Mouse (Mus musculus) T-helper 1 cell (primary cell): Measurements from ENCODE around the gene Col28a1.

ENCODE experiments used
- in situ Hi-C: fragments of 300-600 bp; cut with MboI, MseI; formaldehyde crosslinking; loops from one replicate; pipeline ENCODE4 v1.15.1; 2025; ENCODE audit warnings: high pct_unique_total_duplicates

The Col28a1 gene

GRCm38 (mm10) chr6:8192517-8192916, at the start of gene Col28a1:
Col28a1 (minus strand) TSS chr6:8192617.
- in situ Hi-C loops = no loop called here

- in situ Hi-C loops = no loop called here
These were observed 36.2 kb upstream of the Col28a1 start for GRCm38 (mm10) chr6:8228596-8228995.

DNA sequence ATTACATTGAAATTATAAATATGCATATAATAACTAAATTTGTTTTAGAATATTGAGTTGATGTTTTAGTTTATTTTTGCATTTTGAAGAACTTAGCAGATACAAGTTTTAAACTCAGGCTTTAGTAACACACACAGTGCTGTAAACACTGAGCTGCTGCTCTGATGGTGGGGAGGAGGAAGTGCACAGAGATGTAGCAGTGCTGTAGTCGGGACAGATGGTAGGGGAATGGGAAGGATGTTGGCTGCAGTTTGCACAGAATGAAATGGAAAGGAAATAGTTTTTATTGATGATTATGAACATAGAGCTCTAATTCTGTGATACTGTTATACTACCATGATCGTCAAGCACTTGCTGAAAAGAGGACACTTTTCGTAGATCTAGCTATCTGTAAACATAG, 34.6 kb upstream of the Col28a1 start:
- in situ Hi-C loops = no loop called here

DNA sequence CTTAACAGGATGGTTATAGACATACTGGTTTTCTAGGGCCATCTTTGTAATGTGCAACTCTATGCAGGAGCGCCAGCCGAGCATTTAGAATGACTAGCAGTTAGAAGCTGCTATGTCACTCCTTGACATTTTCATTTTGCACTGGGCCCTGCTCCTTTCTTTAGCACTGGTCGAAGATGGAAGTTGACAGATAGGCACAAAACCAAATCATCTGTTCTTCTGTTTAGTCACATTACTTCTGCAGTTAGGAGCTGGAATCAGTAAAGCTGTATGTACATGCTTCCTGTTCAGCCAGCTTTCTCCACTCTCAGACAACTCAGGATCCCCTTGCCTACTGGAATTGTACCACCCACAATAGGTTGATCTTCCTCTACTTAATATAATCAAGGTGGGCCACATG, 18.2 kb upstream of the Col28a1 start:
- in situ Hi-C loops = no loop called here

DNA sequence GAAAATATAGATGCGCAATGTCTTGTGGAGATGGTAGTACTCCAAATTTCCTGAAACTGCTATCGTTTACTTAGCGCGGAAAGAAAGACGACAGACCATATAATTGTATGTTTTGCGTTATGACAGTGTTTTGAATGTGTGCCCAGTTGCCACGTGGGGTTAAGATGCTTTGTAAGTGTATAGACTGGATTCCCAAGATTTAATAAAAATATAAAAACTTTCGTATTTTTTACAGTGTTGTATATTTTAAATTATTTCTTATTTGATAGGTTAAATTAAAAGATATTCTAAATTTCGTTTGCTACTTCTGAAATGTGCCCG, 17.4 kb upstream of the Col28a1 start:
- in situ Hi-C loops = no loop called here

GRCm38 (mm10) chr6:8209047-8209865, 16.8 kb upstream of the Col28a1 start, which contains the start of gene Mios:
Mios (plus strand) TSS chr6:8209222.
- in situ Hi-C loops = no loop called here

DNA sequence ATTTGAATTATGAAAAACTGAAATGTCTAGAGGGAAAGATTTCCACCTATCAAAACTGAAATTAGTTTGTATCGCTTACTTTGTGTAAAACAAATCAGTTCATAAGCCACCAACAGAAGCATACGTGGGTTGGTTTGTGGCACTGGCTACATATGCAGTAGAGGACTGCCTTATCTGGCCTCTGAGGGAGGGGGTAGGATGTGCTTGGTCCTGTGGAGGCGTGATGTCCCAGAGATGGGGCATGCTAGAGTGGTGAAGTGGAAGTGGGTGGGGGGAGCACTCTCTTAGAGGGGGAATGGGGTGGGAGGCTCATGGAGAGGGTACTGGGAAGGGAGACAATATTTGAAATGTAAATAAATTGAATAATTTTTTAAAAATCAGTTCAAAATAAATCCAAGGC, 2.5 kb downstream of the Col28a1 start:
- in situ Hi-C loops = no loop called here

DNA sequence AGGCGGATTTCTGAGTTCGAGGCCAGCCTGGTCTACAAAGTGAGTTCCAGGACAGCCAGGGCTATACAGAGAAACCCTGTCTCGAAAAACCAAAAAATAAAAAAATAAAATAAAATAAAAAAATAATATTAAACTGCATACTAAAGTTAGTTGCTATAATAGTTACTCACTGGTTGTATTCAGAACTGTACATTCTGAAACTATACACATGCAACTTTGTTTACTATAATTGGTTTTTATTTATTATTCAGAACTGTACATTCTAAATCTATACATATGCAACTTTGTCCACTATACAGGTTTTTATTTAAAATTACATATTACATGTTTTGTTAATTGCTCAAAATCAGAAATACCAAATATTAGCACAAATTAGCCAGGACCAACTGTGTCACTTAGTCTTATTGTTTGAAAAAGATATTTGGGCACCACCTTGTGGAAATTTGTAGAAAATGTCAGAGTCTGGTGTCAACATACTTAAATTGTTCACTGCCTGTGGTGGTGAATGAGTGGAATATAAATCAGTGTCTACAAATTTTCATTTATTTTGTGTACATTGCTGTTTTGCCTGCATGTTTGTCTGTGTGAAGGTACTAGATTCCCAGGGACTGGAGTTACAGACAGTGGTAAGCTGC, 3.7 kb downstream of the Col28a1 start:
- in situ Hi-C loops = no loop called here

DNA sequence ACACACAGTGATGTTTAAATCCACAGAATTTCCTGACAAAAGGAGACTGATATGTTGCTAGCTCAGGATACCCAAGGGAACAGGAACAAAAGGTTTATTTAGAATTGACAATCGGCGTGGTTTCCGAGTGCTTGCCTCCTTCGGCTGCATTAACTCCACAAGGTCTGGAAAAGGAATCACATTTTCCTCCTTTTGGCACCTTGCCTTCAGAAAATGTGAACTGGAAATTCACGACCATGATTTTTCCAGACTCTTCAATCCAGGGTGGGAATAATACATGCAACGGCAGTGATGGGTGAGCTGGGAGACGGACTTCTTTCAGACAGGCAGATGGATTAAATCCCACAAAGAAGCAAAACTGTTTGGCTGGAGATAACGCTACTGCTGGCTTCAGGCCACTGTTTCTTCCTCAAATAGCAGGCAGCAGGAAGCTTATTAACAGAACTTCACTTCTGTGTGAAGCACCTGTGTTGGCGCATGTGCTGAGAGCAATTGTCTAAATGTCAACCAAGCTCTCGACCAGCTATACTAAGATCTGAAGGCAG, 13.9 kb downstream of the Col28a1 start:
- in situ Hi-C loops = no loop called here

DNA sequence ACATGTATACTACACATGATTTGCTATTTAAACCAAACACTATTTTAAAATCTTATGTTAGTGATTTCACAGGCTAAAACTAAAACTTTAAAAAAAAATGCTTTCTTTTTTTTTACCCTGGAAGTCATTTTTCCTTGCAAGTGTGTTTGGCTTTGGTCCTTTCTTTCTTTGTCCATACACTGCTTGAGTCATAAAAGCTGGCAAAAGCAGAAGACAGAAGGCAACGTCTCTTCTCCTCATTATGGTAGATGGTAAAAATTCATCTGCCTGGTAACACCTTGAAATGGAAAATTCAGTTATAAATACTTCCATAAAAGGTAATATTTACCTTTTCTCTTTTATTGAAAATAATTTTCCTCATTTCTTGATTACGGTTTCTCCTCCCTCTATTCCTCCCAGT, 16.3 kb downstream of the Col28a1 start:
- in situ Hi-C loops = no loop called here

DNA sequence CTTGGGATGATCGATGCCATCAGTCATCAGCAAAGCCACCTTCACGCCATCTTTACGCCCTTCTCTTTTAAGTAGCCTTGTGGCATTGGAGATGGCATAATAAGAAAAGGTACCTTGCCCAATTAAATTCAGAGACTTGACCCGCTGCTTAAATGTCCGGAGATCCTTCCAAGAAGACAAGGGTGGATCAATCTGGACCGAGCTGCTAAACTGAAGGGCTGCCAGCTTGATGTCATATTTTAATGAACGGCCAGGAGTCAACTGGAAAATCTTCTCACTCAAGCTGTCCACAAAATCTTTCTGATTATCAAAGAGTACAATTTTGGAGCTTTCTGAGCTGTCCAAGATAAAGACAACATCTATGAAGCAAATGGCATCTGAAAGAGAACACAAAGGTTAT, 17.1 kb downstream of the Col28a1 start:
- in situ Hi-C loops = no loop called here

DNA sequence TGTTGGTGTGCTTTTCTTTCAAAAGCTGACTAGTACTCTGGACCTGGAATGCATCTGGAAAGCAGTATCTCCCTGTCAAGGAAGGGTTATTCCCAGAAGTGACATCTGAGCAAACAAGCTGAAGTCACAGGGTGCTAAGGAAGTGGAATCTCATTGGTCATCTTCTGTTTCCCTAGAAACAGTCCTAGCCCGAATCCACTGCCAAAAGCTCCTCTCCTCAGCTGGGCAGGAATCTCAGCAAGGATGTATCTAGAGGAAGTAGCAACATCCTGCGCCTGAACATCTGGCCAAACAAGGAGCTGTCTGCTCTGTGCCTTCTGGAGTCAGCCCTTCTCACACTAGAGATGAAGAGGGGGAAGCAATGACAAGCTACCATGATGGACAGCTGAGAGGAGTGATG, 18.4 kb downstream of the Col28a1 start:
- in situ Hi-C loops = no loop called here

GRCm38 (mm10) chr6:8172101-8172500, 20.3 kb downstream of the Col28a1 start:
- in situ Hi-C loops = no loop called here

- in situ Hi-C loops = no loop called here
These were observed 27.7 kb downstream of the Col28a1 start for GRCm38 (mm10) chr6:8164741-8165140.

- in situ Hi-C loops = no loop called here
These were observed 32.4 kb downstream of the Col28a1 start for GRCm38 (mm10) chr6:8160001-8160400.

GRCm38 (mm10) chr6:8157121-8157520, 35.3 kb downstream of the Col28a1 start:
- in situ Hi-C loops = no loop called here

- in situ Hi-C loops = no loop called here
These were observed 39.7 kb downstream of the Col28a1 start for GRCm38 (mm10) chr6:8152551-8153361.

- in situ Hi-C loops = no loop called here
These were observed 43.5 kb downstream of the Col28a1 start for GRCm38 (mm10) chr6:8148916-8149315.

GRCm38 (mm10) chr6:8141881-8142280, 50.5 kb downstream of the Col28a1 start:
- in situ Hi-C loops = no loop called here

GRCm38 (mm10) chr6:8130149-8130548, 62.3 kb downstream of the Col28a1 start:
- in situ Hi-C loops = no loop called here

DNA sequence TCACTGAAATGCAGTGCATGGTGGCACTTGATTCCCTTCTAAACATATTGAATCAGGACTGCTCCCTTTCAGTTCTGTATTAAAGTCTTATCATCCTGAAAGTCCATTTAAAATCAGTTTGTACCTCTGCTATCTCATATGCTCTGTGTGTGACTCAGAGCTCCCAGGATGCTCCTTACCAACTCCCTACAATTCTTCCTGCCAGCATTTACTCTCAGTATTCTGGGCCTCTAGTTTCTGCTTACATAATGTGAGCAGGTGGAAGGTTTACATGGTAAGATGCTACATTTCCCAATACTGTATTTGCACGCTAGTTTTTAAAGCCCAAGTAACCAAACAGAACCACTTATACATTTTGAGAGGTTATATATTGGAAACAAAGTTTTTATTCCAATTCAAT, 64.3 kb downstream of the Col28a1 start:
- in situ Hi-C loops = no loop called here

- in situ Hi-C loops = no loop called here
These were observed 65.9 kb downstream of the Col28a1 start for GRCm38 (mm10) chr6:8126545-8126944.
